Mouse (Mus musculus) kidney, postnatal 4 days (tissue): ENCODE results near the gene Mrpl9.

ENCODE experiments used
- DNase-seq, 2 experiments: peaks; one replicate each; pipeline ENCODE4 v3.0.0; 2021; ENCODE audit warnings: mixed read lengths in 2 of 2

Mrpl9 gene

GRCm38 (mm10) chr3:94465632-94466430 is 22.7 kb downstream of the Mrpl9 start:
- no peak for DNase-seq

- DNase-seq: no peak
Measured at GRCm38 (mm10) chr3:94468931-94469330, 25.8 kb downstream of the Mrpl9 start.

GRCm38 (mm10) chr3:94472447-94473114 is 29.5 kb downstream of the Mrpl9 start:
- peak; percentile 47 to 59 for DNase-seq

GRCm38 (mm10) chr3:94473115-94473505 is 30.0 kb downstream of the Mrpl9 start:
- no peak for DNase-seq

- no peak for DNase-seq
Measured at GRCm38 (mm10) chr3:94473567-94474232, 30.6 kb downstream of the Mrpl9 start.

- peak in 1 of 2 experiments; percentile 35 for DNase-seq
Measured at GRCm38 (mm10) chr3:94476301-94477035, 33.4 kb downstream of the Mrpl9 start.

- DNase-seq: no peak
Measured at GRCm38 (mm10) chr3:94477444-94477843, 34.3 kb downstream of the Mrpl9 start.

GRCm38 (mm10) chr3:94477981-94478422 is 34.9 kb downstream of the Mrpl9 start, which contains the start of gene Celf3:
Gene Celf3 (plus strand): TSS chr3:94478295.
- DNase-seq: peak; percentile 55 to 62

- no peak for DNase-seq
Measured at GRCm38 (mm10) chr3:94478591-94479169, 35.6 kb downstream of the Mrpl9 start.

- DNase-seq: peak; percentile 70 to 73
Measured at GRCm38 (mm10) chr3:94479564-94479963, 36.4 kb downstream of the Mrpl9 start.

- DNase-seq: peak in 1 of 2 experiments; percentile 36
Measured at GRCm38 (mm10) chr3:94480291-94480884, 37.3 kb downstream of the Mrpl9 start, which contains the start of gene Riiad1. Gene Riiad1 (minus strand): TSS chr3:94480341.

- DNase-seq: no peak
Measured at GRCm38 (mm10) chr3:94481429-94481828, 38.3 kb downstream of the Mrpl9 start.

GRCm38 (mm10) chr3:94482764-94483385 is 39.8 kb downstream of the Mrpl9 start:
- DNase-seq: no peak

- peak; percentile 56 to 57 for DNase-seq
Measured at GRCm38 (mm10) chr3:94483790-94484439, 40.8 kb downstream of the Mrpl9 start.

GRCm38 (mm10) chr3:94485922-94486321 is 42.8 kb downstream of the Mrpl9 start:
- no peak for DNase-seq

- no peak for DNase-seq
Measured at GRCm38 (mm10) chr3:94487581-94487980, 44.5 kb downstream of the Mrpl9 start.

GRCm38 (mm10) chr3:94497162-94497561 is 54.0 kb downstream of the Mrpl9 start:
- DNase-seq: no peak
